Mouse (Mus musculus) adipocyte (in vitro differentiated cells): ENCODE results near the gene Snrpa.

Source experiments
- DNase-seq: peaks from one replicate; pipeline ENCODE4 v3.0.0-alpha.2; 2016; ENCODE audit warnings: low spot score

The Snrpa gene

DNA sequence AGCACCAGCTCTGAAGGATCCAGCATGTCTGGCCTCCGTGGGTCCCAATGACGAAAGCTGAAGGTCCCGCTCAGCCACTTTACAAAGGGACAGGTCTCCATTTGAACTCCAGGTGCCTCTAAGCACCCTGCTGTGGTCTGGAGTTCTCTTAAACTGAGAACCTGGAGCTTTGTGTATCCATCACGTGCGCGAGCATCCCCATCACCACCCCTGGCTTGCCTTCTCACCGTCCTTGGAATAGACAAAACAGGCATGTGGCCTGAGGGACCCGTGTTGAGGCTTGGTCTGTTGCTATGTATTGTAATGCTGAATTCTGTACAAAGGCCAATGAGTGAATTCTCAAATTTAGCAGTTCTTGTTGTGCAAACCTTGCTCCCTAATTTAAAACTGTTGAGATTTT is 2.7 kb upstream of the Snrpa start:
- DNase-seq: no peak

DNA sequence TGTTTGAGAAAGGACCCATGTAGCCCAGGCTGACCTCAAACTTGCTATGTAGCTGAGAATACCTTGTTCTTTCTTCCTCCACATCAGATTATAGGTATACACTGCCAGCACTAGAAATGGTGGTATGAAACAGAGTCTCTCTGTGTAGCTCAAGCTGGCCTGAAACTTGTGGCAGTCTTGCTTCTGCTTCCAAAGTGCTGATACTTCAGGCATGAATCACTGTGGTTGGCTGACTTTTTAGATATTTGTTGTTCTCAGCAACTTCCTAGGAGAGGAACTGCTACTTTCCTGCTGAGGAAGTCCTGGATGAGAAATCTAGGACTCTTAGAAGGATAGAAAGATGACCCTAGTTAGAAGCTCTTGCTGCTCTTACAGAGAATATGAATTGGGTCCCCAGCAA is 2.3 kb upstream of the Snrpa start:
- peak; percentile 14 for DNase-seq

DNA sequence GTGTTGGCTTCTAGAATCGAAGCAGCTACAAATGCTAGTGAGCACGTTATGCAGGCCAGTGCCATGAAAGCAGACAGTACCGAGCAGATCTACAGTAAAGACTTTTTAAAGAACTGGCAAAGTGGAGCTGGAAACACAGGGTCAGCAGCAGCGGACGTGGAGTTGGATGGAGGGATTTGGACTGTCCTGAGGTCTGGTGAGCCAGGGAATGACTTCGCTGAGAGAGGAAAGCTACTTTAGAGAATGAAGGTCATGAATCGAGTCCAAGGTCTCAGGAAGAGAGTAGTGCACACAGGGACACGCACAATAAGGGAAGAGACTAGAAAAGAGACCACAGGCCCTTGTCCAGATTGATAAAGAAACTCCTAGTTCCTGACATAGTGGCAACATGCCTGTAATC is 1.6 kb upstream of the Snrpa start:
- DNase-seq: no peak

DNA sequence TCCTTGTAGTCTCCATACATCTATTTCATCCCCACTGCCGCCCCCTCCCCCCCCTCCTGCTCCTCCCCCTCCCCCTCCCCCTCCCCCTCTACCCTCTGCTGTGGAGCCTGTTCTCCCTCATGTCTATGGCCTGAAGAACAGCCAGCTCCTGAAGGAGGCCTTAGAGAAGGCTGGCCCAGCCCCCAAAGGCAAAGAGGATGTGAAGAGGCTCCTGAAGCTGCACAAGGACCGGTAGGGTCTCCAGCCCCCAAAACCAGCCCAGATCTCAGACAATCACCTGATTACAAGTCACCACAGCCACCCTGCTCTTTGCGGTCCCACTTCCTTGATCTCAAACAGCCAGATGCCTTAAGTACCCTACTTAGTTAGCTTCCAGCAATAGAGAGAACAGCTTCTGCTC is 1.1 kb upstream of the Snrpa start:
- no peak for DNase-seq

DNA sequence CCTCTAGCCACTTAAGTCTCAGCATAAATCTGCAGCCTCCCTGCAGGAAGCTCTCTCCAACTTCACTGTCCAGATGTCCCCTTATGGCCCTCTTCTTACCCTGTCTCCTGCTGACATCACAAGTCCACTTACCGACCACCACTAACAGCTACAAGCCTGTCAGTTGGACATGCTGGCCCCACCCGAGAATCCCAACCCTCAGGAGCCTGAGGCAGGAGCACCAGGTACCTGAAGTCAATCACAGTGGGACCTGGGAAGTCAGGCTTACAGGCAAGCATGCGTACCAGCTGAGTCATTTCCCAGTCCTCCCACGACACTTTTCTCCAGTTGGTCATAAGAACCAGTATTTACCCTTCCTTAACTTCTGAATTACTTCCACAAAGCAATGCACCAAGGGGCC is 2.3 kb downstream of the Snrpa start:
- DNase-seq: no peak

DNA sequence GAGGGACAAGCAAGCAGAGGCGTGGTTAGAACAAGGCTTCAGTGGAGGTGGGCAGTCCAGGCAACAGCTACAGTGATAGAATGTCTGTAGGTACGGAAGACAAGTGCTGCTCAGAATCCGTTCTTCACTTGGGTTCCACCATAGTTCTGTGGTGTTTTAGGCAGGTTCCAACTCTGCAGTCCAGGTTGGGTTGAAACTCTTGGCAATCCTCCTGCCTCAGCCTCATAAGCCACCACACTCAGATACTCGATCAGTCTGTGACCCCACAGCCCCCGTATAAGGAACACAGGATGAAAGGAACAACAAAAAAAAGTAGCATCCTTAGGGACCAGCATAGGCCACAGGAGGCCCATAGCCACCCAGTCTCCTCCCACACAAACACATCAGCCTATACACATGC is 3.6 kb downstream of the Snrpa start:
- DNase-seq: no peak

DNA sequence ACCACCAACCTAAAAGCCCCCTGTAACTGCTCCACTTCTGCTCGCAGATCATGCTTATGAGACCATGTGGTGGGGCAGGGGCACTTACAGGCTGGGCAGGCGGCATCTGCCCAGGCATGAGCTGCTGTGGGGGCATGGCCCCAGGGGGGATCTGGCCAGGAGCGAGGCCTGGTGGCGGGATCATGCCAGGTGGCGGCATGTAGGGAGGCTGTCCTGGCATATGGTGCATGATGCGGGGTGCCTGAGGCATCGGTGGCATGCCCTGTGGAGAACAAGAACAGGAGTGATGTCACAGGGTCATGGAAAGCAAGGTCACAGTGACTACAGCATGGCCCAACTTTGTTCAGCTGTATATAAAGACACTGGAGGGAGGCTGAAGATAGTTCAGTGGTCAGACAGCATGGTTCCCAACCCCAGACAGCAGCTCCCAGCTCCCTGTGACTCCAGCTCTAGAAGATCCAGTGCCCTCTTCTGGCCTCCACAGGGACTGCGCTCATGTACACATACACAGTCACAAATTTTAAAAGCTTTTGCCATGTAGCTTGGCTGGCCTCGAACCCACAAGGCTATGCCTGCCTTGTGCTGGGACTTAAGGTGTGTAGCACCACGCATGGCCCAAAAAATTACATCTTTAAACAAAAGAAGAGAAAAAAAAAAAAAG is 6.7 kb downstream of the Snrpa start:
- no peak for DNase-seq

DNA sequence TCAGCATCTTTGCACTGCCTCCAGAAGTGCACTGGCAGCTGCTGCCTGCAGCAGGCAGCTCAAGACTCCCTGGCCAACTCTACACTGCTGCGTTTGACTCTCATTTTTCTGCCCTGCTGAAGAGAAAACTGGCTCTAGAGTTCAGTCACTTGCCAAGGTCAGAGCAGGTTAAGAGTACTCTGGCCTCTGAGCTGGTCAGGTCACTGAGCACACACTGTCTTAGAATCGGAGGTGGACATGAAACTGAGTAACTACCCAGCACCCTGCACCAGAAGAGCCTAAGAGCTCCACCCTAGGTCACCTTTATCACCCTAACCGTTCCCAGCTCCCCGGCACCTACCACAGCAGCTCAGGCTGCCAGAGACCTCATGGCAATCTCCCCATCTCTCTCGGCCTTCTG is 10.1 kb downstream of the Snrpa start:
- no peak for DNase-seq

DNA sequence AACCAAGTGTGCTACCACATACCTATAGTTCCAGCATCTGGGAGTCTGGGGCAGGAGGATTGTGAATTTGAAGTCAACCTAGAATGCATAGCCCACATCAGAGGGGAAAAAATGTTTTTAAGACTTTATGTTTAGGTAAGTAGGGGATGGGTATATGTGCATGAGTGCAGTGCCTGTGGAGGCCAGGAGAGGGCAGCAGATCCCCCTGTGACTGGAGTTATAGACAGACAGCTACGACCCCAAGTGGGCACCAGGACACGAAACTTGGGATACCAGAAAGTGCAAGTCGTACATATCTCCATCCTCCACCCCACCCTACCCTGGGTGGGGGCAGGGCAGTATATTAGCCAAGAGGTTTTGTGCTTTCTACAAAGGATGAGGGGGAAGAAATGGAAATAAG is 11.1 kb downstream of the Snrpa start:
- DNase-seq: peak; percentile 26

DNA sequence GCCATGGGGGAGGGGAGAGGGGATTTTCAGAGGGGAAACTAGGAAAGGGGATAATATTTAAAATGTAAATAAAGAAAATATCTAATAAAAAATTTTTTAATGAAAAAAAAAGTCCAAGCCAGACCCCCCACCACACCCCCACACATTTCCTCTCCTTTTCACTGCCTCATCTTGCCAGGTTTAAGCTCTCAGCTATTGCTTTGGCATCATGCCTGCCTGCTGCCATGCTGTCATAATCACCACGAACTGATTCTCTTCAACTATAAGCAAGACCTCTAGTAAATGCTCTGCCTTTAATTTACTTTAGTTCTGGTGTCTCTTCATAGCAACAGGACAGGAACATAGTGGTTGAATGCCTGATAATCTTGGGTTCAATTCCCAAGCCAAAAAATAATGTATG is 13.6 kb downstream of the Snrpa start:
- DNase-seq: no peak

DNA sequence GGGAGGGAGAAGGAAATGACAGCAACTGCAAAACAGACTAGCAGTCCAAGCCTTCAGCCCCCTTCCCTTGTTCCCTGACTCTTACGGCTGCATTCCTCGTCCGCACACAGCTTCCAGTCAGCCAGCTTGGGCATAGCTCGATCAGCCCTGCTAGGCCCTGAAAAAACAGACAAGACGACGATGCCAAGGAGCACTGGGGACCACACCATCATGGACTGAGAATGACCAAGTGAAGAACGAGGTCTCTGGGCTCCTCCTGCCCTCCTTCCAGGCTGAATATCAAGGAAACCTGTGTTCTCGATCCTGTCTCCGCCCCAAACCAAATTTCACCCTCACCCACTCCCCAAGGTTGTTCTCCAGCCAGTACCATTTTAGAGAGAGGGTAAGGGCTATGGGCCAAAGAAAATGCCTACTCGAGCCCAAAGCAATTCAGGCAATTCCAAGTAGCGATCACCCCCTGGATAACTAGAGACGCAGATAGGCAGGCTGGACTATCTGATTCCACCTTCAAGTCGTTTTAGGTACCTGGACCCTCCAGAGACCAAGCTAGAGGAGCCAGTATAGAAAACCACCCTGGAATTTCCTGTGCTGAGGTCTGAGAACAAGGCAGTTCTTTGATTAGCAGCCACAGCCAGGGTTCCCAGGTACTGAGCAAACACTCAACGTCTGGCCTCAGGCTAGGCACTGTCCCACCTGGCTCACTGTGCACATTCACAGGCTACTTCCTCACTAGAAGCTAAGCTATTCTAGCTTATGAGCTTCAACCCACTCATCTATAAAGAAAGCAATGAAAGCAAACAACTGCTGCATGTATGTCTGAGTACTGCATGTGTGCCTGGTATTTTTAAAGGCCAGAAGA is 15.0 kb downstream of the Snrpa start, which contains the start of the genes Gm21983 and Mia:
Gene Gm21983 (minus strand): TSS at position 250 of the 859 bp plus-strand sequence.
Gene Mia (minus strand): TSS at position 321 of the 859 bp plus-strand sequence.
- DNase-seq: no peak

DNA sequence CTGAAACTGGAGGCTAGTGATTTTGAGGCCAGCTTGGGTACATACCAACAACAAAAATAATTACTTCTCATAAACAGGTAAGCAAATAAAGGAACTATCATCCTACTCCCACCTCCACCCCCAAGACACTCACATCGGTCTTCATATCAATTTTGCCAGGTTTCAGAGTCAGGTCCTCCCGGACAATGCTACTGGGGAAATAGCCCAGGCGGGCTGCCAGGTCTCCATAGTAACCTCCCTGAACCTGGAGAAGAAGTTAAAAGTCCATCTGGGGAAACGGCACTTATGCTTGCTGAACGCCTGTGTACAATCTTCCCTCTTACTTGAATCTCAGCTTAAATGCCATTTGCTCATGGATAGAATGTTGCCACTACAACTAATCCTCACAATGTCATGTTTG is 16.0 kb downstream of the Snrpa start:
- DNase-seq: no peak

DNA sequence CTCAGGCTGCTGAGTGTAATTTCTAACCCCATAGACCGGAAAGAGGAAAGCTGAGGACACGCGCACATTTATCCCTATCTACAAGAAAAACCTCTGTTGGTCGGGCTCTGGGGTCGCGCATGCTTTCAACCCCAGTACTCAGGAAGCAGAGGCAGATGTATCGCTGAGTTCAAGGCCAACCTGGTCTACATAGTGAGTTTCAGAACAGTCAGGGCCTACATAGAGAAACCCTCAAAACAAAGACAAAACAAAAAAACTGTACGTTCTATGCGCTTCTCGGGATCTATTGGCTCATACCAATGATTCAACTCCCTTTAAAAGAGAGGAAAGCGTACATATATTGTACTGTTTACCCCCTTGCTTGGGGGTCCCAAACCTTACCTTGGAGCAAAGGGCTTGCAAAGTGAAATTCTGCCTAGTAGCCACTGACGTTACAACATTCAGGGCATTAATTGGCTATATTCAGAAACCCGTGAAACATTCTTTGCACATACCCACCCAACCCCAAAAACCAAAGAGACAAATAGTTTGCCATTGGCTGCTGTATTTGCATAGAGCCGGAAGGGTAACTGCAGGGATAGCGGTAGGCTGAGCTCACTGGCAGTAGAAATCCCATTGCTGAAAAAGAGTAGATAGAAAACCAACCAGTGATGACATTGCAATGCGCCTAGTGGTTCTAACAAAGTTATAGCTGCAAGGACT is 16.7 kb downstream of the Snrpa start:
- no peak for DNase-seq

DNA sequence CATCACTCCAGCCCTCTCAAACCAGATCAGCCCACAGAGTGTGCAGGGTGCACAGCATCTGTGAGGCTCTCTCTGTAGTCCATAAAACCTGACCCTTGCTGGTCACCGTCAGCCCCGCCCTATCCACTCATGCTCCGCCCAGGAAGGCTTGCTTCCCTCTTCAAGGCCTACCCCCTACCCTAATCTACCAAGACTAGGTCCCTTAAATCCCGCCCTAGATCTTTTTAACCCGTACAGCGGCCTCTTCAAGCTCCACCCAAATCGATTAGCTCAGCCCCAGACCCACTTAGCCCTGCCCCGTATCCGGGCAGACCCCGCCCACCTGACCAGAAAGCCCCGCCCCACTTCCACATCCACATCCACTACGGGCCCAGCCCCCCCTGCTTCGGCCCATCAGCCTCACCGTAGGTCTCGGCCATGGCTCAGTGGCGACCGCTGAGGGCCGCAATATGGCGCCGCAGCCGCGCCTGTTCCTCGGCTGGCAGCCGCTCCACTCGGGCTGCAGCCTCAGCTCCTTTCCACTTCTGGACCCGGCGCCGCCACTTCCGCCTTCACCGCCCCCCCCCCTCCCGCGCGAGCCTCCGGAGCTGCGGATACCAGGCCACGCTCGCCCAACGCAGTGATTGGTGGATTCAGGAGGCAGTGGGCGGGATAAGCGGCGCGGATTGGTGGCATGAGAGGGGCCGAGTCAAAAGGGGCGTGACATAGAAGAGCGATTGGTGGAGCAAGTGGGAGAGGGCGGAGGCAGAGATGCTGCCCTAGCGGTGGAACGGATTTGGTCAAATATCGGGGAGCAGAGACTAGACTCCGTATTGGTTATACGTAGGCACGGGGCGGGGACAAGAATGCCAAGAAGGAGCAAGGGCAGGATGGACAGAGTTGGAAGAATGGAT is 17.5 kb downstream of the Snrpa start, which contains the start of gene Rab4b:
Gene Rab4b (minus strand): TSS at position 573 of the 893 bp plus-strand sequence.
- peak; percentile 98 for DNase-seq

DNA sequence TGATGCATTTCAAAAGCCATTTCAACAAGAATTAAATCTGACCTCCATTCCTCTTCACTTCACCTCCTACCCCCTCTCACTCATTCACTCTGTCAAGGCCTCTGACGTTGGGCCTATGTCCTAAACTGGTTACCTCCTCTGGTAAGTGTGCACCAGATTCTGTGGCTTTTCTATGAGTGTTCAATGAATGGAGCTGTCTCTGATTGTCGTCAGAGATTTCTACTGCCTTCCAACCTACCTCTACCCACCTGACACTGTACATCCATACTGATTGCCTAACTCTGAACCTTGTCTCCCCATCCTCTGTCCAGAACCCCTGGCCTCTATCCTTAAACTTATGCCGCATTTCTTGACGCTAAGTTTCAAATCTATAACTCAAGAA is 18.1 kb downstream of the Snrpa start:
- no peak for DNase-seq

DNA sequence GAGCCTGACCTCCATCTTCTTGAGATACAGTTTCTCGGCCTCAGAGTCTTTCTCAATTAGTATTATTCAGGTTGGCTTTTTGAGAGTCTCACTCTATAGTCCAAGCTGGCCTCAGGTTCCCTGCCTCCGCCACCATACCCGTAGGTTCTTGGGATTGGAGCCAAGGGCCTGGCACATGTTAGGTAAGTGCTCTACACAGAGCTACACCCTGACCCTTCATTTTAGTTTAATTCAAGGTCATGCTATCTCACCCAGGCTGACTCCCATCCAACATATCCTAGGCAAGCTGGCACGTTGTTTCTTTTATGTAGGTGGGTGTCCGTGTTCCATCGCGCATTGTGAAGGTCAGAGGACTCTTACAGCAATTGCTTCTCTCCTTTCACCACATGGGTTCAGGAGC is 21.2 kb downstream of the Snrpa start:
- DNase-seq: no peak

DNA sequence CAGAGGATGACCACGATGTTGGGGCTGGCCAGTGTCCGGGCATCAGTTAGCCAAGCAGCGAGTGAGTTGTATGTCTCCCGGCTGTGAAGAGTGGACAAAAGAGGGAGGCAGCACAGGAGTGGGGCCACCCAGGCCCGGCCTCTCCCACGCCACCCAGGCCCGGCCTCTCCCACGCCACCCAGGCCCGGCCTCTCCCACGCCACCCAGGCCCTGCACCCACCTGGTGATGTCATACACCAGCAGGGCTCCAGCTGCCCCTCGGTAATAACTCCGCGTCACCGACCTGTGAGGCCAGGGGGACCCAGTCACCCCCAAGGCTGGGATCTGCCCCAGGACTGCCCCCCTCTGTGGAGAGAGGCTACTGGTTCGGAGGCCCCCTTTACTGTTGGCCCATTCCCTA is 21.6 kb downstream of the Snrpa start:
- no peak for DNase-seq

DNA sequence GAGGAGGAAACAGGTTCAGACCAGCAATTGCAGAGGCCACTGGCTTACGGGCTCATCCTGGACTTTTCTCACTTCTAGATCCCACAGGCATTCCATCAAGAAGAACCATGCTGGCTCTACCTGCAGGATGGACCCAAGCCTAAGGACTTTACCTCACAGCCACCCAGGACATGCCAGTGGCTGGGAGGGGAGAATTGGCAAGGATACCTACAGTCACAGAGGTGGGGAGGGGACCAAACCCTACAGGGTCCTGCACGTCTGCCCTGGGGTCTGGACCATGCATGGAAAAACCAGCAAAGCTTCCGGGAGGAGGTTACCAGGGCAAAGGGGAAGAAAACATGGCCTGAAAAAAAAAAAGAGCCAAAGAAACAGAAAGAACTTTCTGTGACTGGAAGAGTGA is 25.1 kb downstream of the Snrpa start:
- no peak for DNase-seq

DNA sequence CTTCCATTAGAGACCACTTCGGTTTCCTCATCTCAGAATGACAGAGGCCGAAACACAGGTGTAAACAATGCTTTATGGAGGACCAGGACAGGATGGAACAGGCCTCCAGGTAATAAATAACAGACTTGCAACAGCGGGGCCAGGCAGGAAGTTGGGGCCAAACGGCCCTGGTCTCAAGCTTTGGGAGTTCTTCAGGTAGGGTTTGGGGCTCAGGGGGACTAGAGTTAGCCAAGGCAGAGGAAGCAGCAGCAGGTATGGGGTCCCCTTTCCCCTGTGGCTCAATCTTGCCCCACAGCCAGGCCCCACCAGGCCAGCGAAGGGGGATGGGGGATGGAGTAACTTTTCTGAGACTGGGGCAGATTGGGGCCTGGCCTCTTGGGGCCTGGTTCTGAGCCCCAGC is 27.7 kb downstream of the Snrpa start:
- no peak for DNase-seq

DNA sequence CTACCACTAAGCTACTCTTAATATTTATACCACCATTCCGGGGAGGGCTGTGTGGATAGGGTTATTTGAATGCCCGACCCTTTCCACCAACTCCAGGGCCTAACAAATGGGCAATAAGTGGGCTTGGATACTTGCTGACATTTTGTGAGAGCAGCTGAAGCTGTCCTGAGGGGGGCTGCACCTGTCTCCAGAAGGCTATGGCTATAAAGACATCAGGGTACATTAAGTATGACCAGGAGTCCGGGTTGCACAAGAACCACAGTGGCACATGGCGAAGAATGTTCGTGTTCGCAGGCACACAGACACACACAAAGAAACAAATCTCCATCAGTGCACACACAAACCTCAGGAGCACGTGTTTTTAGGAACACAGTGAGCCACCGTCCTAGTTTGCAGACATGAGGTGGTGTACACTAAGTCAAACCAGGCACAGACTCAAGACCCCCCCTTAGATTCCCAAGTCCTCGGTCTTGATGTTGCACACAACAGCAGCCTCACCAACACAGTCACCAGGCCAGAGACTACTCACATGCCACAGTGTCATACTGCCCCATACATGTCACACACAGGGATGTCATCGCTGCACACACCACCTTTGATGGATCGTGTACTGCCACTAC is 28.5 kb downstream of the Snrpa start:
- no peak for DNase-seq
